Mouse (Mus musculus): ENCODE measurements around the gene Irs3. TPM values are rescaled to one million over a fixed set of nuclear protein-coding genes. Genes with fewer than 3 reads are reported as not detected.

The Irs3 gene
- polyA plus RNA-seq, 1 experiment from 2014 or later, result 0.18 TPM

- H3K4me2 ChIP-seq (replicated peaks), result no peak overlapping the region
- 90% methylated on average over 6 of the region's 6 CpGs for WGBS
- no peak overlapping the region for H3K9ac ChIP-seq
- no peak overlapping the region for H3K4me3 ChIP-seq (replicated peaks)
- no peaks in the 10 kb centered on the region for H3K9me3 ChIP-seq
- ATAC-seq, result no peak
- H3K4me1 ChIP-seq (replicated peaks), result peaks cover 16% of the 10 kb centered on the region
- no peak overlapping the region for H3K27ac ChIP-seq
- no peaks in the 10 kb centered on the region for H3K36me3 ChIP-seq
- H3K27me3 ChIP-seq (replicated peaks), result no peaks in the 10 kb centered on the region
Measured at GRCm38 (mm10) chr5:137597625-137598024, 47.9 kb downstream of the Irs3 start.

DNA sequence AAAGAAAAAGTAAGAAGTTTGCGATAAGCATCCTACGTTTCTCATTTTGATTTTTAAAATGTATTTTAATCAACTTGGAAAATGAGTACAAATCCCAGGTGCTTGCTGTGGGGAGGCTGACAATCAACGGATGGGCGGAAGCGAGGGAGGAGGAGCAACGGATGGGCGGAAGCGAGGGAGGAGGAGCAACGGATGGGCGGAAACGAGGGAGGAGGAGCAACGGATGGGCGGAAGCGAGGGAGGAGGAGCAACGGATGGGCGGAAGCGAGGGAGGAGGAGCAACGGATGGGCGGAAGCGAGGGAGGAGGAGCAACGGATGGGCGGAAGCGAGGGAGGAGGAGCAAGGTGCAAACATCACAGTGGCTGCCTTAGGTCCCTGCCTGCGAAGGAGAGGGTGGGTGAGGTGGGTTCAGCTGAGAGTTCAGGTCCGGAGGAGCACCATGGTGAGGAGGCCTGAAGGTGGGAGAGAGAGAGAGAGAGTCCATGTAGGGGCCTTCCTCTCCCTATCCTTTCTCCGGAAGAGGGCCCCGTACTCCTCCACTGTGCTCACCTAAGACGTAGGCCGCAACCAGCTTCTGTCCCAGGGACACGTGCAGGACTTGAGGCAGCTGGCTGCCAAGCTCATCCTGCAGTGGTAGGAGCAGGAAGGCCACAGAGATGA lies 48.8 kb downstream of the Irs3 start:
- Histone ChIP-seq H3K36me3 (no peaks in the 10 kb centered on the region), H3K4me2 (replicated peaks) (peak overlapping the region; percentile 40), H3K9me3 (no peaks in the 10 kb centered on the region), H3K27ac (no peak overlapping the region), H3K27me3 (replicated peaks) (no peaks in the 10 kb centered on the region), H3K4me1 (replicated peaks) (peaks cover 12% of the 10 kb centered on the region), H3K9ac (no peak overlapping the region), H3K4me3 (replicated peaks) (peak overlapping the region; percentile 15; the same call in 1 of the 2 replicates)
- no peak for ATAC-seq
- WGBS, result 26% methylated on average over 25 of the region's 30 CpGs

DNA sequence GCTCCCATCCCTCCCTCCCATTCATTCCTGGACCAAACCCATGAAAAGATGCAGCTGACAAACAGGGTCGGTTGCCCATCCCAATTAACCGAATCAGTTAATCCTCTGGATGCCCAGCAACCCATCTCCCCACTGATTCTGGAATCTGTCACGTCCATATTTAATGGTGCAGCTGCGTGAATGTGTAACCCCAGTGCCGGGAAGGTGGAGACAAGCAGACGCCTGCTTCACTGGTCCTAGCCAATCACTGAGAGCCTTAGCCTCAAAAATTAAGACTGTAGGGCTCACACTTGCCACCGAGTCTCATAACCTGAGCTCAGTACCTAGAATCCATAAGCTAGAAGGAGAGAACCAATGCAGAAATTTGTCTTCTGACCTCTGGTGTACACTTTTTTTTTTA lies 49.6 kb downstream of the Irs3 start:
- H3K9me3 ChIP-seq, result no peaks in the 10 kb centered on the region
- peaks cover 12% of the 10 kb centered on the region for H3K4me1 ChIP-seq (replicated peaks)
- no peaks in the 10 kb centered on the region for H3K27me3 ChIP-seq (replicated peaks)
- H3K36me3 ChIP-seq, result no peaks in the 10 kb centered on the region
- H3K9ac ChIP-seq, result no peak overlapping the region
- no peak overlapping the region for H3K4me2 ChIP-seq (replicated peaks)
- no peak overlapping the region for H3K4me3 ChIP-seq (replicated peaks)
- H3K27ac ChIP-seq, result no peak overlapping the region
- ATAC-seq, result no peak
- 79% methylated on average over 7 of the region's 7 CpGs for WGBS

Other genes with a start within 250 kb of the Irs3 start
- gene Zan, start 168.7 kb downstream of the Irs3 start, polyA plus RNA-seq (2015; fragmentation: Nextera tagmentation; extraction: Ambion mirVana), result 0.52 and 0.93 TPM in 2 replicates
- 60.4 and 64.2 TPM in 2 replicates for gene Pop7, start 143.2 kb downstream of the Irs3 start, polyA plus RNA-seq (2015; fragmentation: Nextera tagmentation; extraction: Ambion mirVana)
- gene Gigyf1, start 127.2 kb downstream of the Irs3 start, polyA plus RNA-seq (2015; fragmentation: Nextera tagmentation; extraction: Ambion mirVana), result 8.4 and 10.4 TPM in 2 replicates
- 0.42 and 0.63 TPM in 2 replicates for gene Epo, start 112.5 kb downstream of the Irs3 start, polyA plus RNA-seq (2015; fragmentation: Nextera tagmentation; extraction: Ambion mirVana)
- 341 and 386 TPM in 2 replicates for gene Gnb2, start 112.2 kb downstream of the Irs3 start, polyA plus RNA-seq (2015; fragmentation: Nextera tagmentation; extraction: Ambion mirVana)
- 4.5 and 6.0 TPM in 2 replicates for gene Actl6b, start 92.2 kb downstream of the Irs3 start, polyA plus RNA-seq (2015; fragmentation: Nextera tagmentation; extraction: Ambion mirVana)
- gene Tfr2, start 75.9 kb downstream of the Irs3 start, polyA plus RNA-seq (2015; fragmentation: Nextera tagmentation; extraction: Ambion mirVana), result 0.97 and 1.1 TPM in 2 replicates
- 24.6 and 29.6 TPM in 2 replicates for gene Mospd3, start 44.7 kb downstream of the Irs3 start, polyA plus RNA-seq (2015; fragmentation: Nextera tagmentation; extraction: Ambion mirVana)
- gene Pcolce, start 31.9 kb downstream of the Irs3 start, polyA plus RNA-seq (2015; fragmentation: Nextera tagmentation; extraction: Ambion mirVana), result 103 and 109 TPM in 2 replicates
- 0.15 TPM in 1 of 2 replicates, not detected in the other for gene Fbxo24, start 16.7 kb downstream of the Irs3 start, polyA plus RNA-seq (2015; fragmentation: Nextera tagmentation; extraction: Ambion mirVana)
- gene Lrch4, start 16.6 kb downstream of the Irs3 start, polyA plus RNA-seq (2015; fragmentation: Nextera tagmentation; extraction: Ambion mirVana), result 34.7 and 36.3 TPM in 2 replicates
- 7.4 and 8.0 TPM in 2 replicates for gene Gm20605, start 16.5 kb downstream of the Irs3 start, polyA plus RNA-seq (2015; fragmentation: Nextera tagmentation; extraction: Ambion mirVana)
- gene Sap25, start 4.4 kb downstream of the Irs3 start, polyA plus RNA-seq (2015; fragmentation: Nextera tagmentation; extraction: Ambion mirVana), result 5.5 and 8.9 TPM in 2 replicates
- gene Agfg2, start 39.0 kb upstream of the Irs3 start, polyA plus RNA-seq (2015; fragmentation: Nextera tagmentation; extraction: Ambion mirVana), result 19.5 and 20.8 TPM in 2 replicates
- gene Nyap1, start 95.9 kb upstream of the Irs3 start, polyA plus RNA-seq (2015; fragmentation: Nextera tagmentation; extraction: Ambion mirVana), result 2.3 and 2.8 TPM in 2 replicates
- 117 and 118 TPM in 2 replicates for gene Tsc22d4, start 100.0 kb upstream of the Irs3 start, polyA plus RNA-seq (2015; fragmentation: Nextera tagmentation; extraction: Ambion mirVana)
- gene Ppp1r35, start 133.1 kb upstream of the Irs3 start, polyA plus RNA-seq (2015; fragmentation: Nextera tagmentation; extraction: Ambion mirVana), result 22.3 and 22.7 TPM in 2 replicates
- 8.9 and 9.2 TPM in 2 replicates for gene Mepce, start 141.9 kb upstream of the Irs3 start, polyA plus RNA-seq (2015; fragmentation: Nextera tagmentation; extraction: Ambion mirVana)
- gene Zcwpw1, start 142.1 kb upstream of the Irs3 start, polyA plus RNA-seq (2015; fragmentation: Nextera tagmentation; extraction: Ambion mirVana), result 13.6 and 15.6 TPM in 2 replicates
- 2.5 and 2.9 TPM in 2 replicates for gene Pilra, start 190.6 kb upstream of the Irs3 start, polyA plus RNA-seq (2015; fragmentation: Nextera tagmentation; extraction: Ambion mirVana)
- gene Pilrb1, start 212.4 kb upstream of the Irs3 start, polyA plus RNA-seq (2015; fragmentation: Nextera tagmentation; extraction: Ambion mirVana), result 1.1 and 2.8 TPM in 2 replicates
- gene Pilrb2, start 226.1 kb upstream of the Irs3 start, polyA plus RNA-seq (2015; fragmentation: Nextera tagmentation; extraction: Ambion mirVana), result 0.74 and 1.2 TPM in 2 replicates